Mouse (Mus musculus) liver, adult 2 months (tissue): Measurements from ENCODE around the gene Krtap16-1. TPM values are rescaled to one million over a fixed set of nuclear protein-coding genes. Genes with fewer than 3 reads are reported as not detected.

Experiments
- DNase-seq: peaks from one replicate; pipeline ENCODE4 v3.0.0-alpha.2; 2011; ENCODE audit warnings: low read depth, low spot score; ENCODE audit errors: extremely low read depth
- H3K27ac ChIP-seq: fragments of 200-500 bp; replicated peaks from 2 replicates; pipeline ENCODE4 v1.5.1; 2012; ENCODE audit warnings: low read depth, mild to moderate bottlenecking, control low read depth, inconsistent platforms, low read length; ENCODE audit not compliant: insufficient read depth
- H3K27me3 ChIP-seq: fragments of 200-500 bp; 2 replicates; pipeline ENCODE4 v1.6.1; 2012; ENCODE audit warnings: mild to moderate bottlenecking, moderate library complexity, low read length, inconsistent platforms; ENCODE audit not compliant: control insufficient read depth, insufficient read depth
- H3K36me3 ChIP-seq: fragments of 200-500 bp; 2 replicates; pipeline ENCODE4 v1.6.1; 2012; ENCODE audit warnings: low read length, inconsistent platforms; ENCODE audit not compliant: control insufficient read depth, insufficient read depth
- H3K4me1 ChIP-seq: fragments of 200-500 bp; 2 replicates; pipeline ENCODE4 v1.6.1; 2011; ENCODE audit warnings: low read length; ENCODE audit not compliant: control insufficient read depth, insufficient read depth
- H3K4me3 ChIP-seq: fragments of 200-500 bp; 2 replicates; pipeline ENCODE4 v1.5.1; 2011; ENCODE audit warnings: low read depth, mild to moderate bottlenecking, control low read depth, low read length, moderate library complexity; ENCODE audit not compliant: insufficient read depth
- H3K79me2 ChIP-seq: fragments of 200-500 bp; 2 replicates; pipeline ENCODE4 v1.6.1; 2012; ENCODE audit warnings: inconsistent platforms, mild to moderate bottlenecking, low read length, moderate library complexity; ENCODE audit not compliant: control insufficient read depth, insufficient read depth
- H3K9ac ChIP-seq: fragments of 200-500 bp; 2 replicates; pipeline ENCODE4 v1.6.1; 2012; ENCODE audit warnings: low read depth, mild to moderate bottlenecking, control low read depth, inconsistent platforms, low read length
- CTCF ChIP-seq: fragments of 200-500 bp; IDR thresholded peaks from 2 replicates; pipeline ENCODE4 v1.5.1; 2011; ENCODE audit warnings: low read depth, low read length, control low read depth
- POLR2A ChIP-seq: fragments of 200-500 bp; IDR thresholded peaks from 2 replicates; pipeline ENCODE4 v1.6.1; 2011; ENCODE audit warnings: low read length, control low read depth; ENCODE audit not compliant: insufficient read depth; ENCODE audit errors: extremely low read depth
- WGBS: fragments of 180-500 bp; shearing (Covaris S2); methylation state at CpG from one replicate; pipeline ENCODE4 v1.1.7; 2018; 5-methylcytosine and 5-hydroxymethylcytosine counted together
- polyA plus RNA-seq: library from polyadenylated mRNA; depleted of rRNA; stranded (reverse); fragments of >200 nt; gene quantifications from 2 replicates; pipeline ENCODE4 v1.2.3, GENCODE M21; 2012
- total RNA-seq: library from RNA; depleted of rRNA; stranded (reverse); fragments of >200 nt; gene quantifications from 2 replicates; pipeline ENCODE4 v1.2.3, GENCODE M21; 2014

Gene Krtap16-1
- total and polyA plus RNA-seq, 2 experiments, result not detected

- H3K79me2 ChIP-seq, result no peaks in the 10 kb centered on the region
- WGBS, result 94% methylated on average over 1 of the region's 1 CpGs
- no peaks in the 10 kb centered on the region for H3K36me3 ChIP-seq
- TF ChIP-seq POLR2A (no peak), CTCF (no peak)
- H3K27ac ChIP-seq, result no peak overlapping the region
- no peak for DNase-seq
- no peaks in the 10 kb centered on the region for H3K4me1 ChIP-seq
- no peaks in the 10 kb centered on the region for H3K27me3 ChIP-seq
- H3K4me3 ChIP-seq, result no peak overlapping the region
- H3K9ac ChIP-seq, result no peak overlapping the region
Observed at GRCm38 (mm10) chr11:99983442-99983841, 3.0 kb downstream of the Krtap16-1 start.

- 69% methylated on average over 9 of the region's 9 CpGs for WGBS
- DNase-seq, result no peak
- no peak overlapping the region for H3K4me3 ChIP-seq
- no peaks in the 10 kb centered on the region for H3K36me3 ChIP-seq
- H3K79me2 ChIP-seq, result no peaks in the 10 kb centered on the region
- H3K9ac ChIP-seq, result no peak overlapping the region
- no peaks in the 10 kb centered on the region for H3K4me1 ChIP-seq
- TF ChIP-seq CTCF (no peak), POLR2A (no peak)
- no peaks in the 10 kb centered on the region for H3K27me3 ChIP-seq
- no peak overlapping the region for H3K27ac ChIP-seq
Observed at GRCm38 (mm10) chr11:99982731-99983130, 3.7 kb downstream of the Krtap16-1 start.

GRCm38 (mm10) chr11:99978953-99979352, 7.4 kb downstream of the Krtap16-1 start, which contains the start of gene Krtap29-1:
Krtap29-1 (minus strand) TSS chr11:99979053.
- no peak within 1 kb of the TSS for H3K9ac ChIP-seq
- no peaks in the 10 kb centered on the region for H3K36me3 ChIP-seq
- no peak for DNase-seq
- no peaks in the 10 kb centered on the region for H3K4me1 ChIP-seq
- H3K4me3 ChIP-seq, result no peak within 1 kb of the TSS
- H3K27ac ChIP-seq, result no peak within 1 kb of the TSS
- no peaks in the 10 kb centered on the region for H3K27me3 ChIP-seq
- H3K79me2 ChIP-seq, result no peaks in the 10 kb centered on the region
- TF ChIP-seq POLR2A, result no peak
- TF ChIP-seq CTCF, result no peak
- whole genome bisulfite sequencing, result 80% methylated on average over 5 of the region's 5 CpGs

GRCm38 (mm10) chr11:99965961-99966360, 20.4 kb downstream of the Krtap16-1 start:
- H3K27ac ChIP-seq, result no peak overlapping the region
- WGBS, result 32% methylated on average over 2 of the region's 2 CpGs

GRCm38 (mm10) chr11:99964213-99964612, 22.2 kb downstream of the Krtap16-1 start:
- Histone ChIP-seq H3K27ac (no peak overlapping the region), H3K36me3 (no peaks in the 10 kb centered on the region), H3K9ac (no peak overlapping the region), H3K79me2 (no peaks in the 10 kb centered on the region), H3K4me1 (no peaks in the 10 kb centered on the region), H3K4me3 (no peak overlapping the region), H3K27me3 (no peaks in the 10 kb centered on the region; the same call in 1 of the 2 replicates)
- 56% methylated on average over 6 of the region's 6 CpGs for WGBS
- TF ChIP-seq POLR2A (no peak), CTCF (no peak)
- no peak for DNase-seq

More at GRCm38 (mm10) chr11:99965961-99966360, 20.4 kb downstream of the Krtap16-1 start:
- Histone ChIP-seq H3K79me2 (no peaks in the 10 kb centered on the region), H3K36me3 (no peaks in the 10 kb centered on the region), H3K4me1 (no peaks in the 10 kb centered on the region), H3K4me3 (no peak overlapping the region), H3K27me3 (no peaks in the 10 kb centered on the region; the same call in 1 of the 2 replicates), H3K9ac (no peak overlapping the region)
- DNase-seq, result no peak
- no peak for TF ChIP-seq POLR2A
- TF ChIP-seq CTCF, result no peak

- DNase-seq, result no peak
- H3K4me3 ChIP-seq, result no peak within 1 kb of the TSS
- no peaks in the 10 kb centered on the region for H3K36me3 ChIP-seq
- no peaks in the 10 kb centered on the region for H3K27me3 ChIP-seq
- no peaks in the 10 kb centered on the region for H3K79me2 ChIP-seq
- TF ChIP-seq CTCF, result no peak
- no peak for TF ChIP-seq POLR2A
- H3K27ac ChIP-seq, result no peak within 1 kb of the TSS
- H3K9ac ChIP-seq, result no peak within 1 kb of the TSS
- H3K4me1 ChIP-seq, result no peaks in the 10 kb centered on the region
- 89% methylated on average over 2 of the region's 2 CpGs for WGBS
Observed at GRCm38 (mm10) chr11:99948175-99948574, 38.2 kb downstream of the Krtap16-1 start, which contains the start of gene Krtap9-5. Krtap9-5 (plus strand) TSS chr11:99948475.
